Mouse (Mus musculus): ENCODE measurements around the gene Ctnnd1.

DNA sequence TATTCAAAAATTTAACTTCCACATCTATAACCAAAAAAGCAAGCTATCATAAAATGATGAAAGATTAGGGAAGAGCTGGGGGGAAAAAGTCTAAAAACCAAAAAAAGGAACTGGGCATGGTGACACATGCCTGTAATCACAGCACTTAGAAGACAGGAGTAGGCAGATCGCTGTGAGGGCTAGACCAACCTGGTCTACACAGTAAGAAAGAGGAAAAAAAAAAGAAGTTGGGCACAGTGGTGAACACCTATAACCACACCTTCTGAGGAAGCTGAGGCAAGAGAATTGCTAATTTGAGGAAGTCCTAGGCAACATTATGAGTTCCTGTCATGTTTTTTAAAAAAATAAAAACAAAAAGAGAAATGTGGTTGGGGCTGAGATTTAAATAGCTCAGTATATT lies 5.3 kb upstream of the Ctnnd1 start:
- TF ChIP-seq CTCF (IDR thresholded peaks at IDR 0.05; ENCODE audit: low read depth, low read length), result no peak
- TF ChIP-seq GATA1 (IDR thresholded peaks at IDR 0.05; ENCODE audit: borderline replicate concordance, low read length), result no peak
- TF ChIP-seq POLR2AphosphoS5 (IDR thresholded peaks at IDR 0.05; ENCODE audit: insufficient replicate concordance, low read depth, low read length), result no peak
- TF ChIP-seq TAL1 (conservative IDR thresholded peaks at IDR 0.05; ENCODE audit: low read depth, low read length), result no peak
- TF ChIP-seq GATA2 (IDR thresholded peaks at IDR 0.05; ENCODE audit: borderline replicate concordance, low read depth, low read length), result no peak
